Mouse (Mus musculus): ENCODE data around the gene Gm10471.
"Not testable (repeated sequence)": the region's sequence is repeated elsewhere in the genome, so short reads cannot be mapped to it uniquely, and the experiment has no call there.

DNA sequence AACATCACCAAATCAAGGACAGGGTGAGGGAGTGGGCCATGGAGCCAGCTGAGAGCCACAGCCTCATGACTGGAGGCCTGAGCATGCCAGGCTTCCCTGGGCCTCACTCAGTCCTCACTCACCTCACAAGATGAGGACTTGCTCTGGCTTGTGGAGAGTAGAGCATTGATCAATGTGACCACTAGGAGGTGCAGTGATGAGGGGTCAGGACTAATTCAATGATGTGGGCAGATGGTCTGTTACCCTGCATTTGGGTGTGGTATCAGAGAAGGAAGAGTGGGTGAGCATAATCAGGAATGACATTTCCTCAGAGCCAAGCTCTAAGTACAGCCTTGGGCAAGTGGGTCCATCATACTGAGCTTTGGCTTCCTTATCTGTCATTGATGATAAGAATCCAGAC is 10.1 kb downstream of the Gm10471 start:
- TF ChIP-seq CTCF, EP300 (IDR thresholded peaks at IDR 0.05; ENCODE audit: low read depth): not testable (repeated sequence)

All from heart, postnatal 0 days (tissue).